Mouse (Mus musculus): Measurements from ENCODE around the gene Gm10570.

- TF ChIP-seq POLR2A (IDR thresholded peaks at IDR 0.05; ENCODE audit: low read depth, low read length) = no peak
- TF ChIP-seq CTCF (conservative IDR thresholded peaks at IDR 0.05; ENCODE audit: insufficient read depth, insufficient read length, low read depth, low read length) = no peak
Observed at GRCm38 (mm10) chr4:130352588-130352987, 44.1 kb upstream of the Gm10570 start.

Measured in kidney, adult 2 months (tissue).